Mouse (Mus musculus) ES-E14 (cell line): ENCODE measurements around the gene Nap1l3. TPM values are rescaled to one million over a fixed set of nuclear protein-coding genes. Genes with fewer than 3 reads are reported as not detected.

Source experiments
- DNase-seq: peaks from one replicate; pipeline ENCODE4 v3.0.0-alpha.2; 2013; ENCODE audit warnings: low read depth, low spot score
- H3K27ac ChIP-seq: 2 replicates; pipeline ENCODE4 v1.5.1; 2012; ENCODE audit warnings: low read depth, mild to moderate bottlenecking, low read length, moderate library complexity, mixed read lengths; ENCODE audit not compliant: poor library complexity, insufficient read depth, severe bottlenecking
- H3K36me3 ChIP-seq: 2 replicates; pipeline ENCODE4 v1.6.1; 2012; ENCODE audit warnings: mild to moderate bottlenecking, low read length, moderate library complexity, mixed read lengths; ENCODE audit not compliant: control insufficient read depth, poor library complexity, insufficient read depth, severe bottlenecking
- H3K4me1 ChIP-seq, 2 experiments: fragments of 150-350 bp in 1 of 2; sonication (generic) in 1 of 2; 2 replicates each; pipeline ENCODE4 v1.6.1; 2012; ENCODE audit warnings: low read length in 2 of 2, mild to moderate bottlenecking in 1 of 2, mixed read lengths in 1 of 2; ENCODE audit not compliant: control insufficient read depth in 2 of 2, insufficient read depth in 2 of 2, poor library complexity in 1 of 2
- H3K4me3 ChIP-seq, 2 experiments: fragments of 150-350 bp in 1 of 2; sonication (generic) in 1 of 2; 2 replicates each; pipeline ENCODE4 v1.5.1; 2012; ENCODE audit warnings: low read length in 2 of 2, low read depth in 1 of 2, mild to moderate bottlenecking in 1 of 2, mixed read lengths in 1 of 2; ENCODE audit not compliant: insufficient read depth in 1 of 2, poor library complexity in 1 of 2, severe bottlenecking in 1 of 2
- H3K9ac ChIP-seq: 2 replicates; pipeline ENCODE4 v1.6.1; 2012; ENCODE audit warnings: low read depth, mild to moderate bottlenecking, low read length, mixed read lengths; ENCODE audit not compliant: poor library complexity, insufficient read depth, severe bottlenecking
- H3K9me3 ChIP-seq: fragments of 150-350 bp; sonication (generic); 2 replicates; pipeline ENCODE4 v1.6.1; 2012; ENCODE audit warnings: low read depth, mild to moderate bottlenecking, low read length; ENCODE audit not compliant: control insufficient read depth, insufficient read depth
- CHD2 ChIP-seq: IDR thresholded peaks from 2 replicates; pipeline ENCODE4 v1.6.1; 2014; ENCODE audit warnings: mild to moderate bottlenecking, low read depth, low read length, inconsistent platforms
- HCFC1 ChIP-seq: IDR thresholded peaks from 2 replicates; pipeline ENCODE4 v1.6.1; 2012; ENCODE audit warnings: low read length, inconsistent platforms, borderline replicate concordance; ENCODE audit not compliant: insufficient read depth
- MAFK ChIP-seq: IDR thresholded peaks from 2 replicates; pipeline ENCODE4 v1.6.1; 2014; ENCODE audit warnings: mild to moderate bottlenecking, low read depth, low read length, inconsistent platforms; ENCODE audit not compliant: insufficient read depth
- ZC3H11A ChIP-seq: IDR thresholded peaks from 2 replicates; pipeline ENCODE4 v1.6.1; 2012; ENCODE audit warnings: low read depth, mild to moderate bottlenecking, inconsistent platforms, low read length, borderline replicate concordance
- ZNF384 ChIP-seq: IDR thresholded peaks from 2 replicates; pipeline ENCODE4 v1.6.1; 2012; ENCODE audit warnings: low read depth, low read length, inconsistent platforms
- in situ Hi-C, 2 experiments: fragments of 600-800 bp; cut with MboI; formaldehyde crosslinking; loops; one replicate each; pipeline ENCODE4 v1.15.1; 2025; ENCODE audit warnings: low sequenced_read_pairs in 2 of 2, inconsistent platforms in 1 of 2; ENCODE audit not compliant: unreplicated experiment in 2 of 2
- total RNA-seq: library from RNA; depleted of rRNA; stranded (reverse); fragments of 300-350 nt; gene quantifications from 2 replicates; pipeline ENCODE4 v1.2.3, GENCODE M21; 2012; rRNA removed

The Nap1l3 gene
- total RNA-seq, result 0.85 and 0.94 TPM in 2 replicates

DNA sequence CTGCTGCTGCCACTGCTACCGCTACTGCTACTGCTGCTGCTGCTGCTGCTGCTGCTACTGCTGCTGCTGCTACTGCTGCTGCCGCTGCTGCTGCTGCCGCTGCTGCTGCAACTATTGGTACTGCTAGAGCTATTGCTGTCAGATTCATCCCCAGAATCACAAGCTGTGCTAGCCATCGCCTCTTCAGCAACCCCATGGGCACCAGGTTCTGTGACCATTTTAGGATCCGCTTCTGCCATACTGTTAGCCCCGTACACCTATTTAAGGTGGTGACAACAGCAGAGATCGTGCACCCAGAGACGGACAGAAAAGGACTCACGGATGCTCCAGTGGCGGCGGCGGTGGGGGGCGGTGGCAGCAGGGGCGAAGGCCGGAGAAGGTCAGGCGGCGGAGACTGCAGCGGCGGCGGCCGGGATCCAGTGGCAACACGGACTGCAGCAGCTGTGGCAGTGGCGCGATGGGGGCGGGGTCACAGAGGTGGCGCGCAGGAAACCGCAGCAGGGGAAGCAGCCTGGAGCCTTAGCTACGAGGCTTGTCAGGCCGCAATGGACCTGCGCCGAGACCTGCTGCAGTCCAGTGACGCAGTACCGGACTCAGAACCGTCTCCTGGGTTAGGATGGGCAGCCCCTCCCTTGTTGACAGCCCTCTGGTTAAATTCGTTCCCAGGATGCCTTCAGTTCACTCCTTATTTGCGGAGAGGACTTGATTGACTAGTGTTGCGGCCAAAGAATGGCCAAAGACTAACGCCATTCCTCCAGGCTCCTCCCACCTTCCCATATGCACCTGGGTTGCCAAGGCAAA is at the start of gene Nap1l3:
TSS of gene Nap1l3 (minus strand) at position 621 of the 801 bp plus-strand sequence.
- Histone ChIP-seq H3K4me3 (peak within 1 kb of the TSS; percentile 75 to 76), H3K9ac (peak within 1 kb of the TSS; percentile 44), H3K4me1 (no peaks in the 10 kb centered on the region), H3K27ac (no peak within 1 kb of the TSS), H3K9me3 (no peaks in the 10 kb centered on the region), H3K36me3 (no peaks in the 10 kb centered on the region)
- TF ChIP-seq CHD2 (no peak), ZC3H11A (no peak), ZNF384 (no peak), HCFC1 (no peak)
- in situ Hi-C loops, result no loop called here
- peak; percentile 43 for DNase-seq

DNA sequence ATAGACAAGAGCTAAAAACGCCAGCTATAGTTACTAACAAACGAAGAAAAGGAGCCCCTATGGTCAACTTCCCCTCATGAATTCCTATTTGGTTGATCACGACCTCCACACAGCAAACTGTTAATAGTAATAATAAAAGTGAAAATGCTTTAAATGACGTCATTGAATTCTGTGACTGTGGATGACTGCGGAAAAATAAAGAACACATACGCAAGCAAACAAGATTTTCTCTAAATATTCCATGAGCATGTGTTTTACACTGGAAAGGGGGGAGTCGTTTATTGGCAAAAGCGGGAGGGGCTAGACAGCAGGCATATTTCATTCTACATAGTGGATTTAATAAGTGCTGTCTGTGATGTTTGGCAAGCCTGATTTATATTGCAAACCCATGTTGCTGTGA is 451 bp upstream of the Nap1l3 start:
- H3K9me3 ChIP-seq, result no peaks in the 10 kb centered on the region
- H3K27ac ChIP-seq, result no peak overlapping the region
- no peak for DNase-seq
- no peak for TF ChIP-seq MAFK
- no peak for TF ChIP-seq ZC3H11A
- no peak for TF ChIP-seq HCFC1
- no peak for TF ChIP-seq CHD2
- no peak for TF ChIP-seq ZNF384
- H3K4me1 ChIP-seq, result no peaks in the 10 kb centered on the region
- in situ Hi-C loops, result no loop called here
- H3K4me3 ChIP-seq, result peak overlapping the region in 1 of 2 experiments; percentile 71; a peak in 2 of 4 replicates
- no peak overlapping the region for H3K9ac ChIP-seq
- no peaks in the 10 kb centered on the region for H3K36me3 ChIP-seq
